Mouse (Mus musculus) embryonic facial prominence, embryonic 10.5 days (tissue): ENCODE results near the gene Slc22a4. TPM values are rescaled to one million over a fixed set of nuclear protein-coding genes. Genes with fewer than 3 reads are reported as not detected.

Source experiments
- polyA plus RNA-seq: library from polyadenylated mRNA; unstranded; fragments of >200 nt; fragmentation: Nextera tagmentation; extraction: Ambion mirVana; gene quantifications from 2 replicates; pipeline ENCODE4 v1.2.1, GENCODE M21; 2016

The Slc22a4 gene
- polyA plus RNA-seq, 1 experiment from 2014 or later, result 1.1 TPM

Other genes starting within 250 kb of the Slc22a4 start
- not detected in 2 replicates for gene Gm12216, start 168.8 kb downstream of the Slc22a4 start, polyA plus RNA-seq
- gene Slc22a5, start 136.4 kb downstream of the Slc22a4 start, polyA plus RNA-seq, result 7.6 and 8.7 TPM in 2 replicates
- gene Slc22a21, start 47.8 kb downstream of the Slc22a4 start, polyA plus RNA-seq, result 2.1 and 2.6 TPM in 2 replicates
- 91.1 and 112 TPM in 2 replicates for gene Pdlim4, start 40.9 kb upstream of the Slc22a4 start, polyA plus RNA-seq
- 36.5 and 36.8 TPM in 2 replicates for gene P4ha2, start 72.0 kb upstream of the Slc22a4 start, polyA plus RNA-seq
- gene Csf2, start 221.6 kb upstream of the Slc22a4 start, polyA plus RNA-seq, result not detected in 2 replicates
- gene Il3, start 239.2 kb upstream of the Slc22a4 start, polyA plus RNA-seq, result not detected in 2 replicates